Mouse (Mus musculus) cerebellum, adult (tissue): ENCODE measurements around the gene Enoph1.

Source experiments
- ATAC-seq: cut with Nextera tagmentation; 2 replicates; pipeline ENCODE4 v1.9.2; 2017; ENCODE audit warnings: mild to moderate bottlenecking, moderate library complexity, mixed read lengths; ENCODE audit not compliant: insufficient number of reproducible peaks, low FRiP score, low TSS enrichment

The Enoph1 gene

DNA sequence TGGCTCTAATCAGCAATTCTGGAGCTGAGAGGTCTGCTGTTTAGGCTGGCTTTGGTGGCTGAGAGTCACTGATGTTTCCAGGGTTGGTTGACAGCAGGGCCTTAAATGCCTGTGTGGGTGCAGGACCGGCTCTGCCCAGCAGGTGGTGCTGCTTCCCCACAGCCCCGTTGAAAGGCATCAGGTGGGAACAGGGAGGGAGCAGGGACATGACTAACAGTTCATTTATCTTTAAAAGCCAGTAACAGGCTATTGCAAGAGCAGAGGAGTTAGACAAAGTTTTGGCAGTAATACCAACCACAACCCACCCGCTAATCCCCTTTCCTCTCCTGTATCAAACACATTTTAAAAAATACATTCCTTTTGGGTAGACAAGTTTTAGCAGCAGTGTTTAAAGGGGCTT, 30.5 kb downstream of the Enoph1 start:
- peak; percentile 59; the same call in 1 of the 2 replicates for ATAC-seq

- ATAC-seq, result no peak
Measured at GRCm38 (mm10) chr5:100071541-100071940, 31.8 kb downstream of the Enoph1 start.

DNA sequence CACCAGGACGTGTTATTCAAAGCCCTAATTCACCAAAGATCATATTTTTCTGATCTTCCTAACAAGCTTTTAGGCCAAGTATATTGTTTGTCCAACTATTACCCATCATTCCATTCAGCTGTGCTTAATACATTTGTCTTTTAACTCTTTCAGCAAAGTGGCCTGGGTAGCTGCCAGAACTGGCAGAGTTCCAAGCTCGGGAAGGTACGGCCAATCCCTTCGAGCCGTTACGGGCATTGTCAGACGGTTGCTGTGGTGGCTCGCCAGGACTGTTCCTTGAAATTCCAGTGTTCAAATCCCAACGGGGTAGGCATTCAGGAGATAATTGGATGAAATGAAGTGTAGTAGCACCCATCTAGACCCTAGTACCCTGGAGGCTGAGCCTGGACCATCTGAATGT, 32.8 kb downstream of the Enoph1 start:
- ATAC-seq, result no peak

- ATAC-seq, result no peak
Measured at GRCm38 (mm10) chr5:100074571-100074970, 34.8 kb downstream of the Enoph1 start.

DNA sequence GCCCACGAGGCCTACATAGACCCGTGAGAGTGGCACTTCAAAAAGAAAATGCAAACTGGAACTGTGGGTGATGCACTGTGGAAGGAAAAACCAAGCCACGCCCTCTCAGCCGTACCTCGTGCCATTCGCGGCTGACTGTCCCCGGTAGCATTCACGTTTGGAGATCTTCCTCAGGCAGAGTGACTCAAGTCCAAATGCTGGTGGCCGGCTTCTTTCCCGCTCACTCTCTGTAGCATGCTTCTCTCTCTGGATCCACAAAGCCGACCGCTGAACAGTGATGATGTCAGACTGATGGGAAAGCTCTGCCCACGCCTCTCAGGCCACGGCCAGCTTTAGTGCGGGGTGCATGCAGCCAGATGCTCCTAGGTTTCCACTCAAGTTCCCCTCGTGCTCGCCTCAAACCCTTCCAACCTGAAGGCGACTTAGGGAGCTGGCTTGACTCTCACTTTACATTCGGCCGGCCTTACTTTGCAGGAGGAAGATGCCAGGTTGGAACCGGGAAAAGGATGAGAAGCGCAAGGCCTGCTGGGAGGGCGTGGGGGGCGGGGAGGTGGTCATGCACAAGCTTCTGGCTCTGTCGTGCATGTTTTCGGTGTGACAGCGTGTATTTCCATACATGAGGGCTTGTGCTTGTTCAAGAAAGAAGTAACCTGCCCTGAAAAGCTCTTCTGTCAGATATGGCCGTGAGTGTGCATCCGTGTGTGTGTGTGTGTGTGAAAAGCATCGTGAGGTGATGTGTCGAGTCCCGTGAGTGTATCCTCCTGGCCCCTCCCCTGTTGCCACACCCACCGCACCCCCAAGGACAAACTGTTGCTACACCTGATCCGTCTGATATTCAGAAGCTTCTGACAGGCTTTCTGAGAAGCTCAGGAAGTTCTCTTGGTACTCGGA, 39.5 kb downstream of the Enoph1 start:
- ATAC-seq, result peak; percentile 41

- no peak for ATAC-seq
Measured at GRCm38 (mm10) chr5:100079931-100080275, 40.1 kb downstream of the Enoph1 start.

GRCm38 (mm10) chr5:100082006-100082405, 42.2 kb downstream of the Enoph1 start:
- ATAC-seq, result no peak

- ATAC-seq, result no peak
Measured at GRCm38 (mm10) chr5:100083953-100084562, 44.3 kb downstream of the Enoph1 start.

DNA sequence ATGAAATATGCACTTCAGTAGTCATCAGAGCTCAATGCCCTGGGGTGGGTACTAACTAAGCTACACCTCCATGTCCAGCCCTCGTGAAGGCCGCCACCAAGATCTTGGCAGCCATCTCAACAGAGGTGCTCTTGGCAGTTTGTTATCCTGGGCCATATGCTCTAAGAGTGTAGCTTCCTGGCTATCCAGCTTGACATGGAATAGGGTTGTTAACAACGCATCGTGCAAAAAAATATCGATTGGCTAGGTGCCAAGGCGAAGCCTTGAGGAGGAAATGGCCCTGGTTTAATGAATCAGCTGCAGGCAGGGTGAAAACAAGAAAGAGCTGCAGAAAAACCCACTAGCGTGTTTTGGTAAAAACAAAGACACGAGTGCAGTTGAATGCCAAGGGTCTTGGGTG, 45.3 kb downstream of the Enoph1 start:
- ATAC-seq, result no peak

GRCm38 (mm10) chr5:100090515-100091262, 50.9 kb downstream of the Enoph1 start:
- no peak for ATAC-seq

DNA sequence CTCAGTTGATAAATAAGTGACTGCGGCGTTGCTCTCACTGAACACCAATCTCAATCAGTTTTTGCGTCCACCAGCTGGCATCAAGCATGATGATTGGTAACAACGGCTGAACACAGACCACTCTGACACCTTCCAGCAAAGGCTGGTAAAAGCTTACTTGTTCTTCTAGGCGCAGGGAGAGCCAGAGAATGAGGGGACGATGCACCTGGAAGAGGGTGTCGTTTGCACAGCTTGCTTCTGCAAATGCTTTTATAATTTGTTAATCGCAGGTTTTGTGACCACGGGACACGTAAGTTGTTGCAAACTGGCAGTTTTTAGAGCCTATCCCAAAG, 51.4 kb downstream of the Enoph1 start:
- ATAC-seq, result no peak

GRCm38 (mm10) chr5:100091602-100092001, 51.8 kb downstream of the Enoph1 start:
- no peak for ATAC-seq

- no peak for ATAC-seq
Measured at GRCm38 (mm10) chr5:100096955-100097354, 57.2 kb downstream of the Enoph1 start.

- no peak for ATAC-seq
Measured at GRCm38 (mm10) chr5:100097967-100098366, 58.2 kb downstream of the Enoph1 start.

DNA sequence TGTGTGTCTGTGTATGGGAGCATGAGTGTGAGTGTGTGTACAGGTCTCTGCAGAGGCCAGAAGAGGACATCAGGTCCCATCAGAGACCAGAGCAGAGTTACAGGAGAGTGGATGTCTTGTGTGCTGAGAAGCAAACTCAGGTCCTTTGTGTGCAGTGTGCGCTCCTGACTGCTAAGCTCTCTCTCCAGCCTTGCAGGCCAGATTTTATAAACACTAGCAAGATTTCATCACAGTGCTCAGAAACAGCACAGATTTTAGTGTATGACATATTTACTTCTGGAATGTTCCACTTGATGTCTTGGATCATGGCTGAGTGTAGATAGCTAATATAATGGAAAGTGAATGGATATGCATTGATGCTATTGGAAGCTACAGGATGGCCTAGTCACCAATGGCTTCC, 62.6 kb downstream of the Enoph1 start:
- no peak for ATAC-seq

DNA sequence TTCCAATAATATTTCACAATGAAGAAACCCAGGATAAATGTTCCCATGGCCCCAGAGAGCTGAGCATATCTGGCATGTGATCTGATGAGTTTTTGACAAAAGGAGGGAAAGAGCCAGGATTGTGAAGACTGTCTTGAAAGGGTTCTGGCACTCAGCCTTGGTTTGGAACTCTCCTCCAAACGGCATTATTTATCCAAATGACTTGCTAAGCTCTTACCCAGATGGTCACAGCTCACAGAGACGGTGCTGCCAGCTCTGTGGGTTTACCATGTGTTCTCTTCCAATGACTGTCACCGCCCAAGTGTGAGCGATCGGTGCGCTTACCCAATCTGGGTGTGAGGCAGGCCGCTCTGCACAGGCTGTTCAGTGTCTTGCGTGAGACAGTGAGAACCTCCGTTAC, 69.1 kb downstream of the Enoph1 start:
- peak; percentile 99 for ATAC-seq

- ATAC-seq, result no peak
Measured at GRCm38 (mm10) chr5:100109543-100110282, 69.9 kb downstream of the Enoph1 start.

GRCm38 (mm10) chr5:100110581-100110980, 70.8 kb downstream of the Enoph1 start:
- ATAC-seq, result no peak

DNA sequence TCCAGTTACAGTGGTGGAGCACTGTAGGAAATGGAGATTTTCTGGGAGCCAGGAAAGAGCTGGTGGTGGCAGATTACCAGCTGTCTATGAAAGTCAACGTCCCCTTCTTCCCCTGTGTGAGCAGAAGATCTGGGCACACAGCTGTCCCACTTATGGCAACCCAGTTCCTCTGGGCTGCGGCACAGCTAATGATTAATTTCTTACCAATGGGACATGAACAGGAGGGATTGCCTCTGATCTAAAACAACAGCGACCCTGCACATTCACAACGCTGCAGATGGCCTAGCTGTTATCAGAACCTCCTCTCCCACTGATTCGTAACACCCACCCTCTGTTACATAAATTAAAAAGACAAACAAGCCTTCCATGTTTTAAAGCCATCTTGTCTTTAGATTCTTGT, 73.6 kb downstream of the Enoph1 start:
- no peak for ATAC-seq
